Mouse (Mus musculus) liver, embryonic 14.5 days (tissue): Measurements from ENCODE around the gene Pdgfa.

Experiments
- CTCF ChIP-seq: IDR thresholded peaks from 2 replicates; pipeline ENCODE4 v1.5.1; 2016; ENCODE audit warnings: antibody characterized with exemption, low read depth, control low read depth
- EP300 ChIP-seq: IDR thresholded peaks from 2 replicates; pipeline ENCODE4 v1.6.1; 2016; ENCODE audit warnings: antibody characterized with exemption, low read depth

GRCm38 (mm10) chr5:138949165-138949564, 48.0 kb downstream of the Pdgfa start:
- no peak for TF ChIP-seq CTCF
- no peak for TF ChIP-seq EP300
